Mouse (Mus musculus) midbrain, embryonic 11.5 days (tissue): Measurements from ENCODE around the gene Coq8b. TPM values are rescaled to one million over a fixed set of nuclear protein-coding genes. Genes with fewer than 3 reads are reported as not detected.
"Not testable (repeated sequence)": the region's sequence is repeated elsewhere in the genome, so short reads cannot be mapped to it uniquely, and the experiment has no call there.

Experiments used
- ATAC-seq: fragments of 200-750 bp; cut with Nextera tagmentation; 2 replicates; pipeline ENCODE4 v1.8.0; 2017; ENCODE audit warnings: moderate TSS enrichment, moderate library complexity; ENCODE audit not compliant: low FRiP score
- DNase-seq: peaks from one replicate; pipeline ENCODE4 v3.0.0; 2015; ENCODE audit warnings: low spot score; ENCODE audit errors: missing footprints
- H3K27ac ChIP-seq: fragments of 300-500 bp; sonication (generic); 2 replicates; pipeline ENCODE4 v1.5.1; 2014; ENCODE audit warnings: low read depth, low read length
- H3K27me3 ChIP-seq: fragments of 300-500 bp; sonication (generic); 2 replicates; pipeline ENCODE4 v1.6.1; 2014; ENCODE audit warnings: mild to moderate bottlenecking, low read length, moderate library complexity, mixed read lengths; ENCODE audit not compliant: control insufficient read depth, insufficient read depth
- H3K36me3 ChIP-seq: fragments of 300-500 bp; sonication (generic); 2 replicates; pipeline ENCODE4 v1.6.1; 2014; ENCODE audit warnings: mild to moderate bottlenecking, low read length, moderate library complexity, mixed read lengths; ENCODE audit not compliant: control insufficient read depth, insufficient read depth
- H3K4me1 ChIP-seq: fragments of 300-500 bp; sonication (generic); 2 replicates; pipeline ENCODE4 v1.6.1; 2014; ENCODE audit warnings: low read length; ENCODE audit not compliant: control insufficient read depth, insufficient read depth
- H3K4me2 ChIP-seq: fragments of 300-500 bp; sonication (generic); 2 replicates; pipeline ENCODE4 v1.6.1; 2014; ENCODE audit warnings: mild to moderate bottlenecking, moderate library complexity
- H3K4me3 ChIP-seq: fragments of 300-500 bp; sonication (generic); 2 replicates; pipeline ENCODE4 v1.5.1; 2014; ENCODE audit warnings: low read depth, low read length
- H3K9ac ChIP-seq: fragments of 300-500 bp; sonication (generic); 2 replicates; pipeline ENCODE4 v1.6.1; 2014; ENCODE audit warnings: low read length
- H3K9me3 ChIP-seq: fragments of 300-500 bp; sonication (generic); 2 replicates; pipeline ENCODE4 v1.6.1; 2016; ENCODE audit warnings: low read length; ENCODE audit not compliant: control insufficient read depth
- WGBS: fragments of 180-500 bp; shearing (Covaris S2); extraction: QIAGEN DNeasy Blood & Tissue Kit; methylation state at CpG from one replicate; pipeline ENCODE4 v1.1.7; 2014; 5-methylcytosine and 5-hydroxymethylcytosine counted together
- polyA plus RNA-seq: library from polyadenylated mRNA; unstranded; fragments of >200 nt; fragmentation: Nextera tagmentation; extraction: Ambion mirVana; gene quantifications from 2 replicates; pipeline ENCODE4 v1.2.1, GENCODE M21; 2014

The Coq8b gene
- polyA plus RNA-seq, 1 experiment from 2014 or later = 16.6 TPM

DNA sequence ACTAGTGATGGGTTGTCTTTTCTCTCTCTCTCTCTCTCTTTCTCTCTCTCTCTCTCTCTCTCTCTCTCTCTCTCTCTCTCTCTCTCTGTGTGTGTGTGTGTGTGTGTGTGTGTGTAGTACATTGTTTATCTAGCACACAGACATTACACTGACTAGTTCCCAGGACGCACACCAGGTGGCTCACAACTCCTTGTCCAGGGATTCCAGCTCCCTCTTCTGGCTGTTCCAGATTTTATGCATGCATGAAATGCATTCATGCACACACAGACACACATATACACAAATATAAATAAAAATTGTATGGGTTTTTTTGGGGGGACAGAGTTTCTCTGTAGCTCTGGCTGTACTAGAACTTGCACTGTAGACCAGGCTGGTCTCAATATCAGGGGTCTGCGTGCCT lies 4.7 kb downstream of the Coq8b start:
- DNase-seq (no peak), ATAC-seq (no peak)
- Histone ChIP-seq H3K4me2 (no peak overlapping the region), H3K9ac (no peak overlapping the region), H3K9me3 (no peaks in the 10 kb centered on the region), H3K4me1 (peaks cover 7% of the 10 kb centered on the region), H3K27ac (no peak overlapping the region), H3K36me3 (no peaks in the 10 kb centered on the region), H3K4me3 (no peak overlapping the region), H3K27me3 (no peaks in the 10 kb centered on the region)
- WGBS = 87% methylated on average over 2 of the region's 2 CpGs

- Histone ChIP-seq H3K27me3 (no peaks in the 10 kb centered on the region), H3K27ac (no peak overlapping the region), H3K9me3 (no peaks in the 10 kb centered on the region), H3K9ac (no peak overlapping the region), H3K4me2 (no peak overlapping the region), H3K4me1 (peaks cover 3% of the 10 kb centered on the region), H3K36me3 (no peaks in the 10 kb centered on the region), H3K4me3 (no peak overlapping the region)
- no peak for ATAC-seq
- DNase-seq = no peak
- WGBS = 83% methylated on average over 5 of the region's 5 CpGs
Observed at GRCm38 (mm10) chr7:27238568-27238967, 5.7 kb downstream of the Coq8b start.

DNA sequence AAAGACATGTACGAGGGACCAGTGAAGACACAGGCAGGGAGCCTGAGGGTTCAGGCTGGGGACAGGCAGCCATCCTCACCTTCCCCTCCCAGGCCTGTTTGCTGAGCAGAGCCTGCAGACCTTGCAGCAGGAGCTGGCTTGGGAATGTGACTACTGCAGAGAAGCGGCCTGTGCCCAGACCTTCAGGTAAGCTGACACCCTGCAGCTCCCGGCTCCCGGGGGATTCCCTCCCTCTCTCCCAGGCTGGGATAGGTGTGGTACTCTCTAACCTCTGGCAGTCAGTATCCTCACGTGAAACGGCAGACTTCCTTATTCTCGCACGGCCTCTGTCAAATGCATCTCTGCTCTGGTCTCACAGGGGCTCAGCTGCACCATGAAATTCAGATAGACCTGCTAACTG lies 10.4 kb downstream of the Coq8b start:
- peaks cover 2% of the 10 kb centered on the region; the same call in 1 of the 2 replicates for H3K9me3 ChIP-seq
- no peak overlapping the region for H3K9ac ChIP-seq
- ATAC-seq (no peak), DNase-seq (no peak)
- no peaks in the 10 kb centered on the region for H3K36me3 ChIP-seq
- WGBS = 72% methylated on average over 8 of the region's 8 CpGs
- H3K4me1 ChIP-seq = no peaks in the 10 kb centered on the region
- no peak overlapping the region for H3K4me2 ChIP-seq
- no peak overlapping the region for H3K27ac ChIP-seq
- H3K27me3 ChIP-seq = no peaks in the 10 kb centered on the region
- no peak overlapping the region for H3K4me3 ChIP-seq

DNA sequence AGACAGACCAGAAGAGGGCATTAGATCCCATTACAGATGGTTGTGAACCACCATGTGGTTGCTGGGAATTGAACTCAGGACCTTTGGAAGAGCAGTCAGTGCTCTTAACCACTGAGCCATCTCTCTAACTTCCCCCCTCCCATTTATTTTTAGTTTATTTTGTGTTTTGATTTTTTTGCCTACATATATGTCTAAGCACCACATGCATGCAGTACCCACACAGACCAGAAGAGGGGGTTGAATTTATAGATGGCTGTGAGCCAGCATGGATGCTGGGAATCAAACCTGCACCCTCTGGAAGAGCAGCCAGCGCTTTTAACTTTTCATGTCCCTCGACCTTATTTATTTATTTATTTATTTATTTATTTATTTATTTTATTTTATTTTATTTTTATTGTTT lies 11.3 kb downstream of the Coq8b start:
- DNase-seq, H3K9me3 ChIP-seq, ATAC-seq, H3K4me3 ChIP-seq, H3K27me3 ChIP-seq, H3K9ac ChIP-seq, H3K27ac ChIP-seq, H3K4me2 ChIP-seq, H3K36me3 ChIP-seq, H3K4me1 ChIP-seq: not testable (repeated sequence)
- 75% methylated on average over 2 of the region's 2 CpGs for WGBS

DNA sequence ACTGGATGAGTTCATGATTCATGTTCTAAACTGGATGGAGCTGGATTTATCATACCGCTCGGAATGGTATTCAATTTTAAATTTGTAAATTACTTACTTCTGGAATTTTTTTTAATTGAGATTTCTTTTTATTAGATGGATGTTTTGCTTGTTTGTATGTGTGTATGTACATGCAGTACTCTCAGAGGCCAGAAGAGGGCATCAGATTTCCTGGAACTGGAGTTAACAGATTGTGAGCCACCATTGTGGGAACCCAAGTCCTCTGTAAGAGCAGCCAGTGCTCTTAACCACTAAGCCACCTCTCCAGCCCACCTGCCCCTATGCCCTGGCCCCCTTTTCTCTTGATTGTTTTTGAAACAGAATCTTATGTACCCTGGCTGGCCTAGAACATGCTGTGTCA lies 16.3 kb downstream of the Coq8b start:
- Histone ChIP-seq H3K9ac (no peak overlapping the region), H3K4me2 (no peak overlapping the region), H3K36me3 (no peaks in the 10 kb centered on the region), H3K27ac (no peak overlapping the region), H3K4me3 (no peak overlapping the region), H3K4me1 (no peaks in the 10 kb centered on the region), H3K9me3 (peaks cover 2% of the 10 kb centered on the region; the same call in 1 of the 2 replicates), H3K27me3 (no peaks in the 10 kb centered on the region)
- WGBS = 84% methylated on average over 2 of the region's 2 CpGs
- ATAC-seq (no peak), DNase-seq (no peak)

DNA sequence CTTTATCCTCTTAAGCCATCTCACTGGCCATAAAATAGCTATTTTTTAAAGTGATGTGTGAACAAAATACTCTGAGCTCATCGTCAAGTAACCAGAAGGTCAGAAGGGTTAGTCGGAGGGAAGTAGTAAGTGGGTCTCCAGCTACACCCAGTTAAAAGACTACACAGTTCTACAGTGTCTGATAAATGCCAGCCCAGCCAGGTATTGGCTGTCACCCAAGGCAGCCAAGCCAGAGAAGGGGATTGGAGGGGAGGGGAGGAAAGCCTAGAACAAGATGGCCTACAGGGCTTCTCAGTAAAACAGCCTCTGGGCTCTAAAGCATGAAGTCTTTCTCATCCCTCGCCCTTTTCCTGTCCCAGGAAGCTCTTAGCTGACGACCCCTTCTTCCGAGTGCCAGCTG lies 17.1 kb downstream of the Coq8b start:
- Histone ChIP-seq H3K9ac (no peak overlapping the region), H3K36me3 (no peaks in the 10 kb centered on the region), H3K4me2 (no peak overlapping the region), H3K4me1 (no peaks in the 10 kb centered on the region), H3K9me3 (peaks cover 2% of the 10 kb centered on the region; the same call in 1 of the 2 replicates), H3K27me3 (no peaks in the 10 kb centered on the region), H3K27ac (no peak overlapping the region), H3K4me3 (no peak overlapping the region)
- ATAC-seq = no peak
- 89% methylated on average over 5 of the region's 5 CpGs for WGBS
- no peak for DNase-seq

GRCm38 (mm10) chr7:27251946-27252345 lies 19.1 kb downstream of the Coq8b start:
- no peak for DNase-seq
- Histone ChIP-seq H3K9ac (no peak overlapping the region), H3K27ac (no peak overlapping the region), H3K4me2 (no peak overlapping the region), H3K4me3 (no peak overlapping the region), H3K9me3 (peaks cover 2% of the 10 kb centered on the region; the same call in 1 of the 2 replicates), H3K4me1 (no peaks in the 10 kb centered on the region), H3K36me3 (no peaks in the 10 kb centered on the region), H3K27me3 (no peaks in the 10 kb centered on the region)
- 89% methylated on average over 6 of the region's 6 CpGs for WGBS
- no peak for ATAC-seq

DNA sequence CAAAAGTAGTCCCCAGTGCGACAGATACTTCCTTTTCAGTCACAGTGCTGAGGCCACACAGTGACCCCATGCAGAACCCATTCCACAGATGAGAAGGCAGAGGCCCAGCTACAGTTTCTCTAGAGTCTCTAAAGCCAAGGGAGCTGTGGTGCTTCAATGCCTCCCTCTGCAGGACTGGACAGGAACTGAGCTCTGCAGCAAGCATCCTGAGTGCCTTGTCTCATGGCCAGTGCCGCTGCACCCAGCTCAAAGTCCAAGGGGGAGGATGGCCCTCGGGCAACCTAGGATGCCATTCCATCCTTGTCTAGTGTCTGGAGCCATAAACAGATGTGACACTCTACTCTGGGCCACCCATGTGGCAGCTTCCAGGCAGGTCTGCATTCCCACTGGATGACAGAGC lies 22.9 kb downstream of the Coq8b start:
- no peak overlapping the region for H3K4me3 ChIP-seq
- H3K9ac ChIP-seq = no peak overlapping the region
- WGBS = 77% methylated on average over 3 of the region's 3 CpGs
- no peak for ATAC-seq
- H3K27me3 ChIP-seq = no peaks in the 10 kb centered on the region
- no peaks in the 10 kb centered on the region for H3K36me3 ChIP-seq
- H3K27ac ChIP-seq = no peak overlapping the region
- peaks cover 16% of the 10 kb centered on the region; the same call in 1 of the 2 replicates for H3K4me1 ChIP-seq
- no peaks in the 10 kb centered on the region for H3K9me3 ChIP-seq
- no peak for DNase-seq
- no peak overlapping the region for H3K4me2 ChIP-seq

- WGBS = 13% methylated on average over 26 of the region's 27 CpGs
- Histone ChIP-seq H3K9ac (peak overlapping the region; percentile 52; the same call in 1 of the 2 replicates), H3K27ac (peak overlapping the region; percentile 38), H3K27me3 (no peaks in the 10 kb centered on the region), H3K9me3 (no peaks in the 10 kb centered on the region), H3K36me3 (no peaks in the 10 kb centered on the region), H3K4me2 (peak overlapping the region; percentile 86), H3K4me1 (peaks cover 20% of the 10 kb centered on the region; the same call in 1 of the 2 replicates), H3K4me3 (peak overlapping the region; percentile 18)
- DNase-seq (peak; percentile 89), ATAC-seq (no peak)
Observed at GRCm38 (mm10) chr7:27257046-27257851, 24.4 kb downstream of the Coq8b start.
